Mouse (Mus musculus) E14TG2a.4 (cell line): ENCODE data around the gene D17Wsu92e.

Experiments used
- CTCF ChIP-seq: conservative IDR thresholded peaks from 2 replicates; pipeline ENCODE4 v1.5.1; 2014; ENCODE audit warnings: low read length
- NANOG ChIP-seq: IDR thresholded peaks from 2 replicates; pipeline ENCODE4 v1.6.1; 2014; ENCODE audit warnings: borderline replicate concordance, low read length, mixed read lengths

DNA sequence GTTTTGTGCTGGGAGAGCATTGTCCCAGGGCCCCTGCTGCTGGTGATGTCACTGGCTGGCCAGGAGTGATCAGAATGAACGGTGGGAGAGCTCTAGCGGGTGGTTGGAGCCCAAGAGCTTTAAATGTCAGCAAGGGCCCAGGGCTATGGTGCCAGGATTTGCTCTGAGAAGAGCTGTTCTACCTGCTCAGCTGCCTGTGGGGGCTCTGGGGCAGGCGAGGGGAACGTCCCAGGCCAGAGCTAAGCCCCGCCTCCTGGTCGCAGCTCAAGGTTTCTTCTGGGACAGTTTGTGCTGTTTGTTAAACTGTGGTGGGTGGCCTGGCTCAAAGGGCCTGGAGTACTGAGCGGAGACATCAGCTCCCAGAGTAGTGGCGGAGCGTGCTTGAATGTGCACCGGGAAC lies 95.0 kb downstream of the D17Wsu92e start:
- TF ChIP-seq CTCF (no peak), NANOG (no peak)
